Mouse (Mus musculus) frontal cortex, postnatal 25 days (tissue): ENCODE data around the gene Tapbp.
"Not testable (repeated sequence)": the region's sequence is repeated elsewhere in the genome, so short reads cannot be mapped to it uniquely, and the experiment has no call there.

Experiments
- DNase-seq, 2 experiments: peaks; one replicate each; pipeline ENCODE4 v3.0.0; 2022; ENCODE audit warnings: low spot score in 2 of 2

Tapbp gene

DNA sequence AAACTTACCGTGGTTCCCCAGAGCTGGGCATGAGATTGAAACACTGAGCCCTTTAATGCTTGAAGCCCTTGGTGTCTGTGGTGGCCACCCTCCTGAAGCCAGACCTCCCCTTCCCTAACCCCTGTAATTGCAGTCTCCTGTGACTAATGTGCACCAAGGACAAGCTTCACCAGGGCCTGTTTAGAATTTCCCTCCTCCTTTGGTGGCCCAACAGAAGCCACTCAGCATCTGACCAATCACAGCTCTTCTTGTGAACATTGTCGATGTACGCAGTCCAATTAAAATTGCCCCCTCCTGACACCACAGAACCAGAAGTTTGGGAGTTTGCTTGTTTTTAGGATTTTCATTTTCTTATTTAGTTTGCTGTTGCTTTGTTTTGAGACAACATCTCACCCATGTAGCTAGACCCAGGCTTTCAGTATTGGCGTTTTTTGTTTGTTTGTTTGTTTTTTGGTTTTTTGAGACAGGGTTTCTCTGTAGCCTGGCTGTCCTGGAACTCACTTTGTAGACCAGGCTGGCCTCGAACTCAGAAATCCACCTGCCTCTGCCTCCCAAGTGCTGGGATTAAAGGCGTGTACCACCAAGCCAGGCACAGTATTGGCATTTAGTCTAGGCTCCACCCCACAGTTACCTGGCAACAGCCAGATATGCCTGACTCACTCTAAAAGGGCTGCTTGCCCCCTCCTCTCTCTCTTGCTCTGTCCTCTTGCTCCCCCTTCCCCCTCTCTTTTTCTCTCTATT, 11.6 kb upstream of the Tapbp start:
- not testable (repeated sequence) for DNase-seq

DNA sequence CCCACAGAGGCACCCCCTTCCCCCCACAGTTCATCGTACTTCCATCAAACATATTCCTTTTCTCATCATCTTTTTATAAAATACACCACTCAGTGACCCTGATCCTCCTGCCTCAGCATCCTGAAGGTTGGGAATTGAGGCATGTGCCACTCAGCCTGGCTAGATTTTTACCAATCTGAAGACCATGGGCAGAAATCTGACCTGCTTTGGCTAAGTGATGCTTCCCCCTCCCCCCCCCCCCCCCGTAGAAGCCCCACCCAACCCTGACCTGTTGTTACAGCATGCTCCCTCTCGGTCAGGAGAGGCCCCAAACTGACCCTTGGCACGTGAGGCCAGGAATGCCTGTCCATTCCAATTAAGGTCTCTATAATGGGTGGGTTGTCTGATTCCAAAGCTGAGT, 10.9 kb upstream of the Tapbp start, which contains the start of gene Platr17:
TSS of gene Platr17 (plus strand) at position 301 of the 400 bp plus-strand sequence.
- DNase-seq: not testable (repeated sequence)

DNA sequence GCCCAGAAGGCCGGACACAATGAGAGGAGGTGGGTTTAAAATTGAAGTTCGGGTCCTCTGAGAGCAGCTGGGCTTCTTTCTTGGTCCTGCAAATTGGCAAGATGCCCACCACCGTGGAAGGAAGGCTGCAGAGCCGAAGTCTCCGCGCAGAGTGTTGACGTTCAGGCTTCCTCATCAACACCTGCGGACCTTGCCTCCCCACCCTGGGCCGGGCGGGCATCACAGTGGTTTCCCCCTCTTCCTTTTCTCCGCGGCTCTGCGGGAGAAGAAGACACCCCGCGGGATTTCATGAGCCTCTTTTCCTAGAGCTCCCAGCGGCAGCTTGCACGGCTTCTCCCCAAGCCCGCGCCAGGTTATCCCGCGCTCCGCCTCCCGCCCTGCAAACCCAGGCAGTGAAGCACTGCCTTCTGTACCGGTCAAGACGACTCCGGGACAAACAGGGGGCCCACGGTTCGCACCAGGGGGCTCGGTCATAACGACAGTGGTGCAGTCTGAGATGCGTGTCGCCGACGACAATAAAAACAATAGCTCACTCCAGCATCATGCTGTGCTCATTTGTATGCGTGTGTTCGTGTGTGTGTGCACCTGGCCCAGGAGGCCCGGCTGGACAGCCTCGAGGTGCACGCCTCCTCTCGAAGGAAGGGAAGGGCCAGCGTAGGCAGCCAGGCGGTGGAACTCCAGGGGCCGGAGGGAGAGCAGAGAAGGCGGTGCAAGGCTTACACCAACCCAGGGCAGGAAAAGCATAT, 7.2 kb upstream of the Tapbp start:
- DNase-seq: peak in 1 of 2 experiments; percentile 50

DNA sequence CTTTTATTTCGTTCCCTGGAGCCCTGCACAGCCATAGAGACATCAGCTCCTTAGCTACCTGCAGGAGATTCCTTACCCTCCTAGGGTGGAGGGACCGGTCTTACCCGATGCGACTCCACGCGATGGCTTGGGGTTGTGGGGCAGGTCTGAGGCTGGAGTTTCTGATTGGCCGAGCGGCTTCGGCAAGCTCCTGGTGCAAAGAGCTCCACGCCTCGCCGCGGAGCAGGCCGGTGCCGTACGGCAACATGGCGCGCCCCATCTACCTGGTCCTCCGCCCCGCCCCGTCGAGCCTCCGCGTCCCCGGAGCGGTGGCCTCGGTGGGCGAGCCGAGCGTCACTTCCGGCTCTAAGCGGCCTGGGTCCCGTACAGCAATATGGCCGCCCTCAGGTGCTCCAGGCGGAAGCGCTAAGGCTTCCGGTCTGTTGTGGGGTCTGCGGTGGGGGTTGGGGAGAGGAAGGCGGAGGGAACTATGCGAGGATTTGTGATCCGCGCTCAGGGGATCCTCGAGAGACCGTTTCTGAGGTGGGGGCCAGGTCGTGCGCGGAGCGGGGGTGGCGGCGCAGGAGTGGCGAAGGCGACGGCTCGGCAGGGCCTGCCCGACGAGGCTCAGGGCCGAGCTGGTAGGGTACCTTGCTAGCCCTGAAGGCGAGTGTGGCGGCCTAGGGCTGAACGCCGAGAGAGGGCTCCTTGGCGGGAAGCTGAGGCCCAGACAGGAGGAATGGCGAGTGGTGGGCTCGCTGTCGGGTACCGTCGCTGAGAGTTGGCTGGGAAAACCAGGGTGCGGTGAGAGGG, 6.4 kb upstream of the Tapbp start, which contains the start of gene Daxx:
TSS of gene Daxx (plus strand) at position 338 of the 792 bp plus-strand sequence.
- peak; percentile 94 to 98 for DNase-seq

DNA sequence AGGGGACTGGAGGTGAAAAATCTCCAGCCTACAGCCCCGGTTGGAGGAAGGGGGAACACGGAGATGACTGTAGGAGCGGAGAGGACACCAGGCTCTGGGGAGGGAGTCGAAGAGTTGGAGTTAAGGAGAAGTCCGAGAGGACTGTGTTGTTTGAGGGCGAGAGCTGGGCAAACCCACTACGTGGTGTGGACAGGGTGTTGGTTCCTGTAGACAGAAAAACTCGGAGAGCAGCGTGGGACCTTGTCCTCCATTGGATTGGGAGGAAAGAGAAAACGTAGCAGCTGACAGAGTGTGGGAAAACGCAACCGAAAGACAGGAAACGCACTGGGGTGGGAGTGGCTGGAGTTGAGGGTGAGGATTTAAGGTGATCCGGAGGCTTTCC, 5.8 kb upstream of the Tapbp start:
- no peak for DNase-seq

DNA sequence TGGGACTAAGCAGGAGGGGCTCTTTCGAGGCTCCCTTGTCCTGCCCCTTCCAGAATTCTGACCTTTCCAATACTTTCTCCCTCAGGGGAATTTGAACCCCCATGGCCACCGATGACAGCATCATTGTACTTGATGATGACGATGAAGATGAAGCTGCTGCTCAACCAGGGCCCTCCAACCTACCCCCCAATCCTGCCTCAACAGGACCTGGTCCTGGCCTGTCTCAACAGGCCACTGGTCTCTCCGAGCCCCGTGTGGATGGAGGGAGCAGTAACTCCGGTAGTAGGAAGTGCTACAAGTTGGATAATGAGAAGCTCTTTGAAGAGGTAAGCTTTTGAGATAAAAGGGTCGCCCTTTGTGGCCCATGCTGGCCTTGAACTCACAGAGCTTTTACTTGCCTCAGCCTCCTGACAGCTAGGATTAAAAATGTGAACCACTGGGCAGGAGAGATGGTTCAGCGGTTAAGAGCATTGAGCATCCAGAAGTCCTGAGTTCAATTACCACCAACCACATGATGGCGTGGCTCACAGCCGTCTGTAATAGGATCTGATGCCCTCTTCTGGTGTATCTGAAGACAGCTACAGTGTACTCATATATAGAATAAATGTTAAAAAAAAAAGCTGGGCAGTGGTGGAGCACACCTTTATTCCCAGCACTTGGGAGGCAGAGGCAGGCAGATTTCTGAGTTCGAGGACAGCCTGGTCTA, 5.2 kb upstream of the Tapbp start:
- no peak for DNase-seq

DNA sequence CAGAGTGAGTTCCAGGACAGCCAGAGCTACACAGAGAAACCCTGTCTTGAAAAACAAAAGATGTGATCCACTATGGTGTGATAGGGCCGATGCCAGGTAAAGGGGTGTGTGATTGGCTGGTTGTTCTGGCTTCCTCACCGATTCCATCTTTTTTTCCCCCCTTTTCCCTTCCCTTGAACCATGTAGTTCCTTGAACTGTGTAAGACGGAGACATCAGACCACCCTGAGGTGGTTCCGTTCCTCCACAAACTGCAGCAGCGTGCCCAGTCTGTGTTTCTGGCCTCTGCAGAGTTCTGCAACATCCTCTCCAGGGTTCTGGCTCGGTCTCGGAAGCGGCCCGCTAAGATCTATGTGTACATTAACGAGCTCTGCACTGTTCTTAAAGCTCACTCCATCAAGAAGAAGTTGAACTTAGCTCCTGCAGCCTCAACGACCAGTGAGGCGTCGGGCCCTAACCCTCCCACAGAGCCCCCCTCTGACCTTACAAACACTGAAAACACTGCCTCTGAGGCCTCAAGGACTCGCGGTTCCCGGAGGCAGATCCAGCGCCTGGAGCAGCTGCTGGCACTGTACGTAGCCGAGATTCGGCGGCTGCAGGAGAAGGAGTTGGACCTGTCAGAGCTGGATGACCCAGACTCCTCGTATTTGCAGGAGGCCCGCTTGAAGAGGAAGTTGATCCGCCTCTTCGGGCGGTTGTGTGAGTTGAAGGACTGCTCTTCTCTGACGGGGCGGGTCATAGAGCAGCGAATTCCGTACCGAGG, 4.5 kb upstream of the Tapbp start:
- no peak for DNase-seq

DNA sequence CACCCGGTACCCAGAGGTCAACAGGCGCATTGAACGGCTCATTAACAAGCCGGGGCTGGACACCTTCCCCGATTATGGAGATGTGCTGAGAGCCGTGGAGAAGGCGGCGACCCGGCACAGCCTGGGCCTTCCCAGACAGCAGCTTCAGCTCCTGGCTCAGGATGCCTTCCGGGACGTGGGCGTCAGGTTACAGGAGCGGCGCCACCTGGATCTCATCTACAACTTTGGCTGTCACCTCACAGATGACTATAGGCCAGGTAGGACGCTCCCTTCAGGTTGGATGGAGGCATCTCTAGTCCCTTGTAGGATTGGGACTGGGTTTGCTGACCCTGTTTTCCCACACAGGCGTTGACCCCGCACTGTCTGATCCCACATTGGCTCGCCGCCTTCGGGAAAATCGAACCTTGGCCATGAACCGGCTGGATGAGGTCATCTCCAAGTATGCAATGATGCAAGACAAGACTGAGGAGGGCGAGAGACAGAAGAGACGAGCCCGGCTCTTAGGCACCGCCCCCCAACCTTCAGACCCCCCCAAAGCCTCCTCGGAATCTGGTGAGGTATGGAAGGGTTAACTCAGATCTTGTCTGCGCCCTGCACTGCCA, 3.8 kb upstream of the Tapbp start:
- no peak for DNase-seq

DNA sequence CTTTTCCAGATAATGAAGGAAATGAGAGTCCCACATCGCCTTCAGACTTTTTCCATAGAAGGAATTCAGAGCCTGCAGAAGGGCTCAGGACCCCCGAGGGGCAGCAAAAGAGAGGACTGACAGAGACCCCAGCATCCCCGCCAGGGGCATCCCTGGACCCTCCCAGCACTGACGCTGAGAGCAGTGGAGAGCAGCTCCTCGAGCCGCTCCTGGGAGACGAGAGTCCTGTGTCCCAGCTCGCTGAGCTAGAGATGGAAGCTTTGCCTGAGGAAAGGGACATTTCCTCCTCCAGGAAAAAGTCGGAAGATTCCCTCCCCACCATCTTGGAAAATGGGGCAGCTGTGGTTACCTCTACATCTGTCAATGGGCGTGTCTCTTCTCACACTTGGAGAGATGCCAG, 2.4 kb upstream of the Tapbp start:
- DNase-seq: no peak

DNA sequence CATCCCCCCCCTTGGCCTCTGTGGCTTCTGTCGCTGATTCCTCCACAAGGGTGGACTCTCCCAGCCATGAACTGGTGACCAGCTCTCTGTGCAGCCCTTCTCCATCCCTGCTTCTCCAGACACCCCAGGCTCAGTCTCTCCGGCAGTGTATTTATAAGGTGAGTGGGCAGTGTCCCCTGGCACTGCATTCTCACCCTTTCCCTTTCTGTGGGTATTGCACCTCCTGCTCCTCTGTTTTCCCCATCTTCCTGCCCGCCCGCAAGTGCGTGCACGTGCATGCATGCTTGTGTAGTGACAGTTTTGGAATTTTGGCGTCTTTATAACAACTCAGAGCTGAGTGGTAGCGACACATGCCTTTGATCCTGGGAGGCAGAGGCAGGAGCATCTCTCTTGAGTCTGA, 1.8 kb upstream of the Tapbp start:
- DNase-seq: no peak

DNA sequence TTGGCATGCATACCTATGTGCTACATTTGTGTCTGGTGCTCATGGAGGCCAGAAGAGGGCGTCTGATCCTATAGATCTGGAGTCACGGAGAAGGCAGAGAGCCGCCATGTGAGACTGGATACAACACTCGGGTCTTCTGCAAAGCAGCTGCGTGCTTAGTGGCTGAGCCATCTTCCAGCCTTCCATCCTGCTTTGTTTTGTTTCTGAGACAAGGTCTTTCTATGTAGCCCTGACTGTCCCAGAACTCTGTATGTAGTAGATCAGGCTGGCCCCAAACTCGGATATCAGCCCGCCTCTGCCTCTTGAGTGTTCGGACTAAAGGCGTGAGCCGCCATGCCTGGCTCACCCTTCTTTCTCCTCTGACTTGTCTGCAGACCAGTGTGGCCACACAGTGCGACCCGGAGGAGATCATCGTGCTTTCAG, 719 bp upstream of the Tapbp start:
- no peak for DNase-seq

DNA sequence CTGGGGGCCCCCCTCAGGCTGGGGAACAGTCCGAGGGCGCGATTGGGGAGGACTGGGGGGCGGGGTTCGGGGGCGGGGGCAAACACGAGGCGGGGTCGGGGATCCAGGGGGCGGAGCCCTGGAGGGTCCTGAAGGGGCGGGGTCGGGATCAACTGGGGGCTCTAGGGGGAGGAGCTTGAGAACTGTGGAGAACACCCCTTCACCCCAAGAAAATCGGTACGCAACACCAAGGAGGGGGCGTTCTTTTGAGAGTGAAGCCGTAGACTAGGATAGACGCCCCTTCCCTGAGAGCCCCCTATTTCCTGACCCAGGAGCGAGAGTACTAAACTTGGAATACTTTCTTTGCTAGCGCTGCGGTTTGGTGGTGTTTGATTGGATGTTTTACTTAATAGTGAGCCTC, 595 bp downstream of the Tapbp start:
- no peak for DNase-seq

DNA sequence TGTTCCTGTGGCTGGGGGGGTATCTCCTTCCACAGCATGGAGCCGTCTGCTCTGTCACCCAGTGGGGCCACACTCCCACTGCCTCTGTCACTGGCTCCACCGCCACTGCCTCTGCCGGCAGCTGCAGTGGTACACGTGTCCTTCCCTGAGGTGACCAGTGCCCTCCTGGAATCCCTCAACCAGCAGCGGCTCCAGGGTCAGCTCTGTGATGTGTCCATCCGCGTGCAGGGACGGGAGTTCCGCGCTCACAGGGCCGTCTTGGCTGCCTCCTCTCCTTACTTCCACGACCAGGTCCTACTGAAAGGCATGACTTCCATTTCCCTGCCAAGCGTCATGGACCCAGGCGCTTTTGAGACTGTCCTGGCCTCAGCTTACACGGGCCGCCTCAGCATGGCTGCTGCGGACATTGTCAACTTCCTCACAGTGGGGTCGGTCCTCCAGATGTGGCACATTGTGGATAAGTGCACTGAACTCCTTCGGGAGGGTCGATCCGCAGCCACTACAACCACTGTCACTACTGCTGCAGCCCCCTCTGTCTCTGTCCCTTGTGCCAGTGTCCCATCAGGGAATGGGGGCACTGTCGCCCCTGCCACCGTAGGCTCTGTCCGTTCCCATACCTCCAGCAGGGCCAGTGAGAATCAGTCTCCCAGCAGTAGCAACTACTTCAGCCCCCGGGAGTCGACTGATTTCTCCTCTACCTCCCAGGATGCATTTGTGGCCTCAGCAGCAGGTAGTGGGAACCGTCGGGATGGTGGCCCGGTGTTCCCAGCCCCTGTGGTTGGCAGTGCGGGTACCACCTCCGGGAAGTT, 1.4 kb downstream of the Tapbp start:
- DNase-seq: no peak

DNA sequence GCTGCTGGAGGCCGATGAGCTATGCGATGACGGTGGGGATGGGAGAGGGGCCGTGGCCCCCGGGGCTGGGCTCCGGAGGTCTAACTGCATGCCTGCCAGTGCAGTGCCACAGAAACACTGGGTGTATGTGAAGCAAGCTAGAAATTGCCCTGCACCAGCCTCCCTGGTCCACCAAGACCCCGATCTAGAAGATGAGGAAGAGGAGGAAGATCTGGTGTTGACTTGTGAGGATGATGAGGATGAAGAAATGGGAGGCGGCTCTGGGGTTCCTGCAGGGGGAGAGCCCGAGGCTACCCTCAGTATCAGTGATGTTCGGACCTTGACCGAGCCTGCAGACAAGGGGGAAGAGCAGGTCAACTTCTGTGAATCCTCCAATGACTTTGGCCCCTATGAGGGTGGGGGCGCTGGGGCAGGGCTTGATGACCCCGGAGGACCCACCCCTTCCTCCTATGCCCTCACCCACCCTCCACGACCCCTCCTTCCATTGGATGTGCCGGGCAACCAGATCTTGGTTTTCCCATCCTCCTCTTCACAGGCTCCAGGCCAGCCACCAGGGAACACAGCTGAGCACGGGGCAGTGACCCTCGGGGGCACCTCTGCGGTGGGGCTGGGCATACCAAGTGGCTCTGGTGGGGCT, 2.1 kb downstream of the Tapbp start:
- no peak for DNase-seq

DNA sequence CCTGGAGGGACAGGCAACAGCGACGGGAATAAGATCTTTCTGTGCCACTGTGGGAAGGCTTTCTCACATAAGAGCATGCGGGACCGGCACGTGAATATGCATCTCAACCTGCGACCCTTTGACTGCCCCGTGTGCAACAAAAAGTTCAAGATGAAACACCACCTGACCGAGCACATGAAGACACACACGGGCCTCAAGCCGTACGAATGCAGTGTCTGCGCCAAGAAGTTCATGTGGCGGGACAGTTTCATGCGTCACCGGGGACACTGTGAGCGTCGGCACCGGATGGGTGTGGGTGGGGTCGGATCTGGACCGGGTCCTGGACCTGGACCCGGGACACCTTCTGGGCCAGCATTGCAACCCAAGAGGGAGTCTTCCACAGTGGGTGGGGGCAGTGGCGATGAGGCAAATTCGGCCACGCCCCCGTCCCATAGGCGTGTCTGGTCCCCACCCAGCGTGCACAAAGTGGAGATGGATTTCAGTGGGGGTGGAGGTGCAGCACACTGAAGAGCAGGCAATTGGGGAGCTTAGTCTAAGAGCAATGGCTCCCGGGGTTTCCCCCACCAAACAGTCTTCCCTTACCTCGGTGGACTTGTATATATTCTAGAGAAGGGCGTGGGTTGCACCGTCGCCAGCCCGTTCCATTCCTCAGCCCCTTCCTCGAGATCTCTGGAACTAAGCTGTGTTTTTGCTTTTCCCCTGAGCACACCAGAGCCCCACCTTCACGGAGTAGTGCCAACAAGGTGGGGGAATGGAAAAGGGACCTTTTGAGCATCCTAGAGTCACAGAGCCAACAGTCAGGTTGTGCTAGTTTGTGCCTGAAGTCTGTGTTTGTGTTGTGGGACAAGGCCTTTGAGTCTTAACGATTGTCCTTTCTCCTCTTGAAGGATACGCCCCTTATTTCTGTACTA, 2.8 kb downstream of the Tapbp start:
- DNase-seq: peak in 1 of 2 experiments; percentile 2

DNA sequence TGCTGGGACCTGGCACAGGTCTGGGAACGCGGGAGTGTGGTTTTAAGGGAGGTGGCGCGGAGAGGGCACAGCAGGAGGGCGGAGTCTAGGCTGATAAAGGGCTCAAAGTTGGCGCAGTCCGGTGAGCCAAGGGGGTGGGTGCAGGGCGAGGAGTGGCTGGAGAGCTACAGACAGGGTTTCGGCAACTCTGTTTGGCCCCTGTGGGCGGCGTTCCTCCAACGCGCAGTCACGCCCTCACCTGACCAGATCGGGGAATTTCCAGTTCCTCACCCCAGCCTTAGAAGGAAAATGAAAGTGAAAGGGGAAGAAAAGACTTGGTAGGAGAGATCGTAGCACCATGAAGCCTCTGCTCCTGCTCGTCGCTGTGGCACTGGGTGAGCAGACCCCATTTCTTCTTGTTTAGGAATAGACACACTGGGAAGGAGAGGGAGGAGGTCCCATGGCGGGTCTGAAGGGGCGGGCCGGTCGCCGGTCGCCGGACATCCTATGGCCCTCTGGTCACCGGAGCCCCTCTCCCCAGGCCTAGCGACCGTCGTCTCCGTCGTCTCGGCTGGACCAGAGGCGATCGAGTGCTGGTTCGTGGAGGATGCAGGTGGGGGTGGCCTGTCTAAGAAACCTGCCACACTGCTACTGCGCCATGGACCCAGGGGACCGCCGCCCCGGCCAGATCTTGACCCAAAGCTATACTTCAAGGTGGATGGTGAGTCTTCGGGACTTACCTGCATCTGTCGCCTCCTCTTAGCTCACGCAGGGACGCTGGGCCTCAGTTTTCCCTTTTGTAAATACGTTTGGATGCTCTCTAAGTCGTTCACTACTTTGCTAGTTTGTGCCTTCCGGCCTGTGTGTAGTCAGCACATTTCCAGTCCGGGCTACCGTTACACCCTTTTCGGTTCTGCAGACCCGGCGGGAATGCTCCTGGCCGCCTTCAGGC, 3.9 kb downstream of the Tapbp start:
- no peak for DNase-seq
